Mouse (Mus musculus): ENCODE results near the gene Gm21776. TPM values are rescaled to one million over a fixed set of nuclear protein-coding genes. Genes with fewer than 3 reads are reported as not detected.
"Not testable (repeated sequence)": the region's sequence is repeated elsewhere in the genome, so short reads cannot be mapped to it uniquely, and the experiment has no call there.

Gene Gm21776
- not detected in 2 replicates for polyA plus RNA-seq (2012; rRNA removed)

DNA sequence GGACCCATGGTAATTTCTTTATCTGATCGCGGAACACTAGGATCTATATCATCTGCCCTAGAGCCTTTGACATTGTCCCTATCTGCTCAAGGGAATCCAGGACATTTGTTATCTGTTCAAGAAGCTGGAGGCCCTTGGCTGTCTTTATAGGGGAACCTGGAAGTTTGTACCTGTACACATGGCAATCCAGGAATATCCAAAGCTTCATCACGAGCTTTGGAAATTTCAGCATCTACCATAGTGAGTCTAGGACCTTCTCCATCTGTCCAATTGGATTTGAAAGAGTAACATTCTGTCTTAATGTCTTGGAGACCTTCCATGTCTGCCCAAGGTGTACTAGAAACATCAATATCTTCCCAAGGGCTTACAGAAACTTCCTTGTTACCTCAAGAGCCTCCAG is at the start of gene Gm21776:
TSS of gene Gm21776 (plus strand) at position 301 of the 400 bp plus-strand sequence.
- WGBS = no CpG with 5 or more reads among the region's 3 CpGs
- not testable (repeated sequence) for H3K27me3 ChIP-seq (ENCODE audit: control insufficient read depth, insufficient read depth, low read length); DNase-seq (ENCODE audit: low read depth in 1 of 2, low spot score in 2 of 2); H3K4me1 ChIP-seq (ENCODE audit: control insufficient read depth, insufficient read depth, insufficient read length); H3K4me3 ChIP-seq (ENCODE audit: extremely low read depth, insufficient read depth, insufficient read length); H3K36me3 ChIP-seq (ENCODE audit: control insufficient read depth, insufficient read depth, low read length); H3K27ac ChIP-seq (ENCODE audit: insufficient read depth, low read length)

Data from spleen, adult 2 months (tissue).